Mouse (Mus musculus) thymus, adult 2 months (tissue): Measurements from ENCODE around the gene Ttc13. TPM values are rescaled to one million over a fixed set of nuclear protein-coding genes. Genes with fewer than 3 reads are reported as not detected.

Source experiments
- DNase-seq: peaks from one replicate; pipeline ENCODE4 v3.0.0; 2021
- H3K27ac ChIP-seq: fragments of 200-500 bp; 2 replicates; pipeline ENCODE4 v1.5.1; 2012; ENCODE audit warnings: low read length, control low read depth; ENCODE audit not compliant: control insufficient read depth, insufficient read depth
- H3K27me3 ChIP-seq: fragments of 200-500 bp; 2 replicates; pipeline ENCODE4 v1.6.1; 2012; ENCODE audit warnings: mild to moderate bottlenecking, low read length, moderate library complexity, mixed read lengths; ENCODE audit not compliant: control insufficient read depth, insufficient read depth
- H3K36me3 ChIP-seq: fragments of 200-500 bp; 2 replicates; pipeline ENCODE4 v1.6.1; 2012; ENCODE audit warnings: mild to moderate bottlenecking, low read length, moderate library complexity; ENCODE audit not compliant: control insufficient read depth, insufficient read depth
- H3K4me1 ChIP-seq: fragments of 200-500 bp; replicated peaks from 2 replicates; pipeline ENCODE4 v1.6.1; 2012; ENCODE audit warnings: low read length; ENCODE audit not compliant: control insufficient read depth, insufficient read depth
- H3K4me3 ChIP-seq: fragments of 200-500 bp; 2 replicates; pipeline ENCODE4 v1.5.1; 2012; ENCODE audit warnings: mild to moderate bottlenecking, low read length, control low read depth, moderate library complexity; ENCODE audit not compliant: control insufficient read depth, insufficient read depth
- CTCF ChIP-seq: fragments of 200-500 bp; IDR thresholded peaks from 2 replicates; pipeline ENCODE4 v1.5.1; 2012; ENCODE audit warnings: mild to moderate bottlenecking, control low read depth, low read length, moderate library complexity, borderline replicate concordance; ENCODE audit not compliant: control insufficient read depth, poor library complexity, insufficient read depth; ENCODE audit errors: extremely low read depth
- POLR2A ChIP-seq: fragments of 200-500 bp; IDR thresholded peaks from 2 replicates; pipeline ENCODE4 v1.6.1; 2012; ENCODE audit warnings: mild to moderate bottlenecking, low read length, control low read depth, moderate library complexity; ENCODE audit not compliant: control insufficient read depth, poor library complexity, insufficient read depth; ENCODE audit errors: extremely low read depth
- WGBS: fragments of 180-500 bp; shearing (Covaris S2); methylation state at CpG from one replicate; pipeline ENCODE4 v1.1.7; 2018; 5-methylcytosine and 5-hydroxymethylcytosine counted together
- polyA plus RNA-seq: library from polyadenylated mRNA; depleted of rRNA; stranded (reverse); fragments of >200 nt; gene quantifications from 2 replicates; pipeline ENCODE4 v1.2.3, GENCODE M21; 2012

Ttc13 gene
- polyA plus RNA-seq, 1 experiment: 49.8 TPM

GRCm38 (mm10) chr8:124754792-124755190, 33.0 kb upstream of the Ttc13 start:
- DNase-seq: no peak
- peaks cover 18% of the 10 kb centered on the region for H3K27me3 ChIP-seq
- 67% methylated on average over 4 of the region's 4 CpGs for WGBS
- no peak for TF ChIP-seq POLR2A
- no peak for TF ChIP-seq CTCF
- H3K4me3 ChIP-seq: no peak overlapping the region
- no peaks in the 10 kb centered on the region for H3K36me3 ChIP-seq
- H3K4me1 ChIP-seq: peaks cover 5% of the 10 kb centered on the region; the same call in 1 of the 2 replicates
- no peak overlapping the region for H3K27ac ChIP-seq

GRCm38 (mm10) chr8:124754101-124754791, 32.5 kb upstream of the Ttc13 start:
- Histone ChIP-seq H3K27ac (no peak overlapping the region), H3K4me3 (no peak overlapping the region), H3K27me3 (peaks cover 20% of the 10 kb centered on the region), H3K36me3 (no peaks in the 10 kb centered on the region), H3K4me1 (peaks cover 5% of the 10 kb centered on the region; the same call in 1 of the 2 replicates)
- DNase-seq: no peak
- WGBS: 63% methylated on average over 11 of the region's 11 CpGs
- no peak for TF ChIP-seq CTCF
- no peak for TF ChIP-seq POLR2A

DNA sequence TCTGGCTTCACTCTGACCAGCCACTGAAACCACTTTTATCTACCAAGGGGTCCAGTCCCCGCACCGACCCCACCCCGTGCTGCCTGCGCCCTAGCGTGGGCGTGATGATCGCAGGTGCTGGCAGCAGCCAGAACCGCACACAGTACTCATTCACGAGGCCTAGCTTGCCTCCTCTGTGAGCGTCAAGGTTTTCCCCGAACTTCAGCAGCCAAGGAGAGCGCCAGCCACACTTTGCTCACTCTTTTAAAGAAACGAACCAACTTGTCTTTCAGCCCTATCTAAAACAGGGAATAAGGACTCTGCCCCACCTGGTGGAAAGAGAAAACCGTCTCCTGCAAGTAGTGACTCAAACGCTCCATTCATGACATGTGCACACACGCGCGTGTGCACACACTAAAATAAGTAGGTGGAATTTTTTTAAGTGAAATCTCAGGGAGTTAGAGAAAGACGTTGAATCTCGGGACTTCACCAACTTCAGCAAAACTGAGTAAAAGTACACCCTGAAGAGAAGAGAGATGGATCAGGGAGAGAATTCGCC, 30.6 kb upstream of the Ttc13 start:
- Histone ChIP-seq H3K27ac (no peak overlapping the region), H3K36me3 (no peaks in the 10 kb centered on the region), H3K27me3 (peaks cover 21% of the 10 kb centered on the region), H3K4me1 (peaks cover 5% of the 10 kb centered on the region; the same call in 1 of the 2 replicates), H3K4me3 (no peak overlapping the region)
- 49% methylated on average over 21 of the region's 21 CpGs for WGBS
- no peak for DNase-seq
- TF ChIP-seq CTCF: no peak
- no peak for TF ChIP-seq POLR2A

DNA sequence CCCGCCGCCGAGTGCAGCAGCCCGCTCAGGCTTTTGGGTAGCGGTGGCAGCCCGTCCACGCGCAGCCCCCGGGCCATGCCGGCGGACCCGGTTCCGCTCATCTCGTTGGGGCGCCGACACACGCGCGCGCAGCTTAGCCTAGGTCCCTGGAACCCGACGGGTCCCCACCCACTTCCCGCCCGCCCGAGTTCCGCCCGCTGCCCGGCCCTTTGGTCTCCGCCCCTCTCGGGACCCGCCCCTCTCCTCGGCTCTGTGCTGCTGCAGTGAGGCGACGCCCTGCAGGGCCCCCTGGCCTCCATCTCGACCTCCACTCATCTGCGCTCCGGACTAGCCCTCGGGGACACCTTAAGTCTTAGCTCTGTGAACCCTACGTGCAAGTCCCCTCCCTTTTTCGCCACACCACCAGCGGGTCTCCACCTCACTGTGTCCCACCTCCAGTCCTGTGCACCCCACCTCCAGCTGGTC, 30.0 kb upstream of the Ttc13 start, which contains the start of gene Fam89a:
Fam89a (minus strand) TSS at position 124 of the 465 bp plus-strand sequence.
- DNase-seq: peak; percentile 71
- H3K4me3 ChIP-seq: peak within 1 kb of the TSS; percentile 49
- H3K27me3 ChIP-seq: peaks cover 21% of the 10 kb centered on the region
- H3K4me1 ChIP-seq: peaks cover 5% of the 10 kb centered on the region; the same call in 1 of the 2 replicates
- TF ChIP-seq POLR2A (no peak), CTCF (0 out of 2 replicates have a peak, but pooled peaks have one; percentile 6)
- H3K27ac ChIP-seq: no peak within 1 kb of the TSS
- WGBS: under 1% methylated on average over 39 of the region's 41 CpGs
- no peaks in the 10 kb centered on the region for H3K36me3 ChIP-seq

DNA sequence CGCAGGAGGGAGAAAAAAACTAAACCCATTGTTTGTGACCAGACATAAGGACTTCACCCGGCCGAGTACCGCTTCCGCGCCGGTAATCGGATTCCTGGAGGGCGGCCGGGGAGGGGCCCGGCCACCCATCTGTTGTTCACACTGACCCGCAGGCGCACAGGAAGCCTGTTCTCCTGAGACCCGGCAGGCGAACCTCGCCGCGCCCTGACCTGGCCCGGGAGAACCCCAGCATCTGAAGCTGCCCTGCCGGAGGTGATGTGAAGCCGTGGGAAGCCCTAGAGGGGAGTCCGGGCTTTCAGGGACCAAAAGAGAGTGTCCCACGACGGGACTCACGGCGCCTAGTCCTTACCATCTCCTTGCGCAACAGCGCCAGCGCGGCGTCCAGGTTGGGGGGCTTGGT, 29.4 kb upstream of the Ttc13 start:
- no peak for DNase-seq
- H3K27me3 ChIP-seq: peaks cover 21% of the 10 kb centered on the region
- TF ChIP-seq CTCF (no peak), POLR2A (no peak)
- no peaks in the 10 kb centered on the region for H3K36me3 ChIP-seq
- H3K4me3 ChIP-seq: peak overlapping the region; percentile 49
- no peak overlapping the region for H3K27ac ChIP-seq
- peaks cover 5% of the 10 kb centered on the region; the same call in 1 of the 2 replicates for H3K4me1 ChIP-seq
- 2% methylated on average over 31 of the region's 31 CpGs for WGBS

- Histone ChIP-seq H3K36me3 (no peaks in the 10 kb centered on the region), H3K27me3 (peaks cover 16% of the 10 kb centered on the region), H3K4me3 (no peak overlapping the region), H3K4me1 (no peaks in the 10 kb centered on the region; the same call in 1 of the 2 replicates), H3K27ac (no peak overlapping the region)
- TF ChIP-seq POLR2A (no peak), CTCF (no peak)
- DNase-seq: no peak
- 84% methylated on average over 13 of the region's 13 CpGs for WGBS
Observed at GRCm38 (mm10) chr8:124746661-124747060, 24.9 kb upstream of the Ttc13 start.

- no peaks in the 10 kb centered on the region; the same call in 1 of the 2 replicates for H3K36me3 ChIP-seq
Observed at GRCm38 (mm10) chr8:124739268-124739667, 17.5 kb upstream of the Ttc13 start.

More at GRCm38 (mm10) chr8:124739268-124739667, 17.5 kb upstream of the Ttc13 start:
- no peak overlapping the region for H3K27ac ChIP-seq
- WGBS: 87% methylated on average over 1 of the region's 1 CpGs
- TF ChIP-seq CTCF (no peak), POLR2A (no peak)
- no peak overlapping the region for H3K4me3 ChIP-seq
- H3K27me3 ChIP-seq: no peaks in the 10 kb centered on the region
- H3K4me1 ChIP-seq: no peaks in the 10 kb centered on the region
- DNase-seq: peak; percentile 49
